Mouse (Mus musculus) cortical plate, adult 2 months (tissue): ENCODE results near the gene Dstn.

Experiments used
- CTCF ChIP-seq: fragments of 200-500 bp; IDR thresholded peaks from 2 replicates; pipeline ENCODE4 v1.5.1; 2011; ENCODE audit warnings: mild to moderate bottlenecking, control low read depth, low read length; ENCODE audit not compliant: insufficient read depth; ENCODE audit errors: extremely low read depth
- POLR2A ChIP-seq: fragments of 200-500 bp; IDR thresholded peaks from 2 replicates; pipeline ENCODE4 v1.6.1; 2011; ENCODE audit warnings: mild to moderate bottlenecking, low read length, control low read depth; ENCODE audit not compliant: insufficient read depth; ENCODE audit errors: extremely low read depth

DNA sequence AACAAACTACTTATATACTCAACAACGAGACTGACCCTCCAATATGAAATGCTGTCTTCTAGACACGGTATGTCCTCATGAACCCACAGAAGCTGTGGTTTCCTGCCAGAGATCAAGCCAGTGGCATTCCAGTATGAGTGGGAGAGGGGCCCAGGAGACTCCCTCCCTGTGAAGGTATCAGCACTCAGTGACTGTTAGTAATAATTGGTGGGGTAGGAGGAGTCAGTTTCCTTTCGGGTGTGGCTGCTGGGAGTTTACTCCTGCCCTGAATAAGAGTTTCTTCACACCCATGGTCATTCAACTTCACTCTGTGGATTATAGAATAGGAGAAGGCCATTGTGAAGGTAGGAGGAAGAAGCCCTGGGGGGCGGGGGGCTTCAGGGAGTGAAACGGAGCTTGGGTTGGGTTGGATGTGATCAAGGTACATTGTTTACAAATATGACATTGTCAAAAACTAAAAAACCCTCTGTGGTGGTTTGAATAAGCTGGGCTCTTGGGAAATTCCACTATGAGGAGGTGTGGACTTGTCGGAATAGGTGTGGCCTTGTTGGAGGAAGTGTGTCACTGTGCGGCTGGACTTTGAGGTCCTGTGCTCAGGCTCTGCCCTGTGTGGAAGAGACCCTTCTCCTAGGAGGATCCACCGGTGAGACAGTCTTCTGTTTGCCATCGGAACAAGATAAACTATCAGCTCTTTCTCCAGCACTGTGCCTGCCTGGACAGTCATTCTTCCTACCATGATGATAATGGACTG is 15.5 kb upstream of the Dstn start:
- TF ChIP-seq CTCF (no peak), POLR2A (no peak)
